Mouse (Mus musculus) cortical plate, adult 2 months (tissue): ENCODE results near the gene Gabpb1.

Source experiments
- CTCF ChIP-seq: fragments of 200-500 bp; IDR thresholded peaks from 2 replicates; pipeline ENCODE4 v1.5.1; 2011; ENCODE audit warnings: mild to moderate bottlenecking, control low read depth, low read length; ENCODE audit not compliant: insufficient read depth; ENCODE audit errors: extremely low read depth
- POLR2A ChIP-seq: fragments of 200-500 bp; IDR thresholded peaks from 2 replicates; pipeline ENCODE4 v1.6.1; 2011; ENCODE audit warnings: mild to moderate bottlenecking, low read length, control low read depth; ENCODE audit not compliant: insufficient read depth; ENCODE audit errors: extremely low read depth

- TF ChIP-seq CTCF (no peak), POLR2A (no peak)
Measured at GRCm38 (mm10) chr2:126601918-126602600, 74.1 kb downstream of the Gabpb1 start.
